Mouse (Mus musculus) CH12.LX (cell line): ENCODE results near the gene Hcls1.
A peak's percentile ranks its signal among the peaks of the same experiment; 100 is the strongest.

Source experiments
- CHD1 ChIP-seq: IDR thresholded peaks from 2 replicates; pipeline ENCODE4 v1.6.1; 2012; ENCODE audit warnings: low read depth, low read length, improper control_type of control experiment, inconsistent platforms
- CTCF ChIP-seq, 2 experiments: IDR thresholded peaks in 1 of 2; conservative IDR thresholded peaks in 1 of 2; 2 replicates each; pipeline ENCODE4 v1.5.1; 2011 to 2012; ENCODE audit warnings: low read depth in 2 of 2, low read length in 2 of 2, improper control_type of control experiment in 1 of 2, inconsistent platforms in 1 of 2, mild to moderate bottlenecking in 1 of 2, moderate library complexity in 1 of 2
- E2F4 ChIP-seq: IDR thresholded peaks from 2 replicates; pipeline ENCODE4 v1.6.1; 2011; ENCODE audit warnings: low read depth, low read length, improper control_type of control experiment; ENCODE audit not compliant: insufficient replicate concordance
- EP300 ChIP-seq: IDR thresholded peaks from 2 replicates; pipeline ENCODE4 v1.6.1; 2011; ENCODE audit warnings: low read length, improper control_type of control experiment
- MAX ChIP-seq: IDR thresholded peaks from 2 replicates; pipeline ENCODE4 v1.6.1; 2011; ENCODE audit warnings: low read length, improper control_type of control experiment
- MAZ ChIP-seq: IDR thresholded peaks from 2 replicates; pipeline ENCODE4 v1.6.1; 2012; ENCODE audit warnings: low read depth, mild to moderate bottlenecking, inconsistent platforms, low read length, improper control_type of control experiment, moderate library complexity
- MEF2A ChIP-seq: IDR thresholded peaks from 2 replicates; pipeline ENCODE4 v1.6.1; 2014; ENCODE audit warnings: low read depth, mild to moderate bottlenecking, inconsistent platforms, low read length, improper control_type of control experiment, borderline replicate concordance
- MXI1 ChIP-seq: IDR thresholded peaks from 2 replicates; pipeline ENCODE4 v1.6.1; 2011; ENCODE audit warnings: mild to moderate bottlenecking, low read depth, low read length, improper control_type of control experiment
- POLR2A ChIP-seq: IDR thresholded peaks from 2 replicates; pipeline ENCODE4 v1.6.1; 2011; ENCODE audit warnings: low read depth, mild to moderate bottlenecking, improper control_type of control experiment, low read length
- POLR2AphosphoS2 ChIP-seq: IDR thresholded peaks from 2 replicates; pipeline ENCODE4 v1.6.1; 2011; ENCODE audit warnings: low read depth, low read length, improper control_type of control experiment
- USF1 ChIP-seq: IDR thresholded peaks from 2 replicates; pipeline ENCODE4 v1.6.1; 2014; ENCODE audit warnings: low read depth, mild to moderate bottlenecking, inconsistent platforms, low read length, improper control_type of control experiment
- ZC3H11A ChIP-seq: IDR thresholded peaks from 2 replicates; pipeline ENCODE4 v1.6.1; 2012; ENCODE audit warnings: low read depth, mild to moderate bottlenecking, inconsistent platforms, low read length, improper control_type of control experiment
- ZNF384 ChIP-seq: IDR thresholded peaks from 2 replicates; pipeline ENCODE4 v1.6.1; 2012; ENCODE audit warnings: low read depth, low read length, improper control_type of control experiment, inconsistent platforms

- TF ChIP-seq USF1, result no peak
- TF ChIP-seq POLR2A, result no peak
- no peak for TF ChIP-seq CHD1
- no peak for TF ChIP-seq CTCF (conservative IDR thresholded peaks at IDR 0.05 in 1 of 2, IDR thresholded peaks at IDR 0.05 in 1 of 2; ENCODE audit: low read depth in 2 of 2, low read length in 2 of 2)
- no peak for TF ChIP-seq MAX
- TF ChIP-seq EP300, result no peak
- TF ChIP-seq E2F4, result no peak
- TF ChIP-seq ZNF384, result no peak
- TF ChIP-seq POLR2AphosphoS2, result no peak
- no peak for TF ChIP-seq ZC3H11A
- TF ChIP-seq MAZ, result no peak
- TF ChIP-seq MXI1, result peak; percentile 29; the same call in 1 of the 2 replicates
- no peak for TF ChIP-seq MEF2A
Measured at GRCm38 (mm10) chr16:36921980-36922379, 12.8 kb upstream of the Hcls1 start.
